ENCODE assay signal across 27 mouse cellular contexts in the genomic region with DNA sequence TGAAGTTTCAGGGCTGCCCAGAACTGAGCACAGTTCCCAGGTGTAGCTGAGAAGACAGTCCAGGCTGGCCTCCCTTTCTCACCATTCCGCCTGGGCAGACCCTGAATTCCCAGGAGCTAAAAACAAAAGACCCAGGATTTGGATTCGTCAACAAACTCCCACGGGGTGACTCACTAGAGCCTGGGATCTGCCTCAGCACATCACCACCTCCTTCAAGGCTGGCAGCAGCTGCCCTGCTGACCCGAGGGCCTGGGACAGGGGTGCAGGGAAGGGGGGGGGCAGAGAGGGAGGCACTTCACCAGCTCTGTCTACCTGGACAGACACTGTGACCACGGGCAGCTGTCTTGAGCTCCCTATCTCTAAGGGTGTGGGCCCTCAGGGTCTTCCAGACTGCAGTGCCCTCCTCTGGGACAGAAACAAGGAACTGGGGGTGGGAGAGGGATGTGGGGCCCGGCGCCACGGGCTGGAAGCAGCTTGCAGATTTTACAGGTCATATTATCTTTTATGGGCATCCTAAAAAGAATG. TPM values are rescaled to one million over a fixed set of nuclear protein-coding genes. Genes with fewer than 3 reads are reported as not detected.
DNase-seq lines count a peak whose midpoint lies in the region; ATAC-seq lines count a peak whose summit lies in the region.
"Had no signal": no experiment of that assay in that cellular context is flagged by ENCODE, and none has a peak within 500 bp of the region (broad histone marks: within the 10 kb centered on the region; RNA-seq: fewer than 3 reads in every experiment).

No protein-coding gene starts in this region.

- peaks cover 63% of the 10 kb centered on the region for H3K4me1 ChIP-seq in heart, embryonic 13.5 days
- H3K4me1 ChIP-seq in heart, embryonic 12.5 days (replicated peaks): peaks cover 43% of the 10 kb centered on the region
- H3K4me1 ChIP-seq: liver, embryonic 13.5 days had no signal

- no peak overlapping the region for H3K4me3 ChIP-seq in heart, embryonic 13.5 days
- no peak overlapping the region for H3K4me3 ChIP-seq in heart, embryonic 12.5 days
- H3K4me3 ChIP-seq: embryonic facial prominence, embryonic 15.5 days; forebrain, embryonic 15.5 days; gastrocnemius, adult 2 months; hindbrain, embryonic 13.5 days; kidney, embryonic 15.5 days; limb, embryonic 15.5 days; liver, embryonic 13.5 days had no signal

- no peak overlapping the region for H3K4me2 ChIP-seq in heart, embryonic 13.5 days
- H3K4me2 ChIP-seq in heart, embryonic 12.5 days: no peak overlapping the region
- H3K4me2 ChIP-seq: embryonic facial prominence, embryonic 15.5 days; forebrain, embryonic 15.5 days; hindbrain, embryonic 13.5 days; kidney, embryonic 15.5 days; limb, embryonic 15.5 days; liver, embryonic 13.5 days had no signal

- H3K27ac ChIP-seq in heart, embryonic 13.5 days (replicated peaks): 0 out of 2 replicates have a peak overlapping the region, but pooled peaks have one; percentile 12
- H3K27ac ChIP-seq in heart, embryonic 12.5 days (ENCODE audit: poor library complexity, severe bottlenecking): no peak overlapping the region
- H3K27ac ChIP-seq: embryonic facial prominence, embryonic 15.5 days; forebrain, embryonic 15.5 days; gastrocnemius, adult 2 months; hindbrain, embryonic 13.5 days; kidney, embryonic 15.5 days; limb, embryonic 15.5 days; liver, embryonic 13.5 days; macrophage had no signal

- 26% methylated on average over 8 of the region's 8 CpGs for WGBS in heart, embryonic 13.5 days
- WGBS in heart, embryonic 12.5 days: 37% methylated on average over 8 of the region's 8 CpGs

- peak overlapping the region; percentile 38; the same call in 1 of the 2 replicates for H3K9ac ChIP-seq in heart, embryonic 13.5 days
- no peak overlapping the region for H3K9ac ChIP-seq in heart, embryonic 12.5 days
- H3K9ac ChIP-seq: embryonic facial prominence, embryonic 15.5 days; forebrain, embryonic 15.5 days; hindbrain, embryonic 13.5 days; kidney, embryonic 15.5 days; limb, embryonic 15.5 days; liver, embryonic 13.5 days had no signal

- intact Hi-C loops in gastrocnemius, postnatal 36 days (cut with DNase I): no loop called here

- H3K36me3 ChIP-seq in heart, embryonic 13.5 days: no peaks in the 10 kb centered on the region
- H3K36me3 ChIP-seq in heart, embryonic 12.5 days: no peaks in the 10 kb centered on the region
- H3K36me3 ChIP-seq: embryonic facial prominence, embryonic 15.5 days; forebrain, embryonic 15.5 days; G1E; hindbrain, embryonic 13.5 days; kidney, embryonic 15.5 days; limb, embryonic 15.5 days; liver, embryonic 13.5 days had no signal

- no peaks in the 10 kb centered on the region for H3K9me3 ChIP-seq in heart, embryonic 13.5 days
- H3K9me3 ChIP-seq in heart, embryonic 12.5 days (replicated peaks): no peaks in the 10 kb centered on the region
- H3K9me3 ChIP-seq: embryonic facial prominence, embryonic 15.5 days; forebrain, embryonic 15.5 days; G1E; hindbrain, embryonic 13.5 days; kidney, embryonic 15.5 days; limb, embryonic 15.5 days; liver, embryonic 13.5 days had no signal

- peaks cover 14% of the 10 kb centered on the region for H3K27me3 ChIP-seq in heart, embryonic 13.5 days (replicated peaks)
- H3K27me3 ChIP-seq in heart, embryonic 12.5 days (replicated peaks): no peaks in the 10 kb centered on the region
- H3K27me3 ChIP-seq: forebrain, embryonic 15.5 days had no signal

- no peak for ATAC-seq in heart, embryonic 13.5 days (ENCODE audit: extremely low read depth, insufficient number of reproducible peaks, low FRiP score, low TSS enrichment)
- no peak for ATAC-seq in heart, embryonic 12.5 days (ENCODE audit: insufficient number of reproducible peaks, low FRiP score)
- ATAC-seq: forebrain, embryonic 15.5 days; inflammation-experienced regulatory T-cells, adult 6 months; lung, postnatal 0 days had no signal

- DNase-seq in adrenal gland, adult 2 months: peak; percentile 16
- no peak for DNase-seq in adrenal gland, adult 18-20 months (ENCODE audit: low spot score in 2 of 2)
- DNase-seq in ovary, adult 18-20 months (ENCODE audit: low spot score): peak; percentile 45
- no peak for DNase-seq in ovary, postnatal 36 days (ENCODE audit: low spot score)
- DNase-seq in gastrocnemius, postnatal 36 days: no peak
- no peak for DNase-seq in lung, postnatal 4 days
- DNase-seq: cerebellum, adult 2 months; cerebellum, postnatal 14 days; gastrocnemius, adult 2 months; heart, postnatal 10 days; kidney, adult 18-20 months; kidney, postnatal 36 days; liver, embryonic 13.5 days; lung, adult 18-20 months; midbrain, embryonic 14.5 days; right cerebral cortex, postnatal 4 days had no signal

RNA-seq across cellular contexts. Expression of a gene that starts 24.1 kb away (rescaled TPM):
- 1 to 10 TPM; 4.3 to 7.4 TPM for total RNA-seq in adrenal gland, adult 2 months (2021)
- polyA plus RNA-seq in adrenal gland, adult 2 months (2012; rRNA removed): 5.5 and 7.9 TPM in 2 replicates
- total RNA-seq in adrenal gland, adult 18-20 months (2021): 1 to 10 TPM; 4.8 to 6.5 TPM
- polyA plus RNA-seq in heart, embryonic 13.5 days (2015; fragmentation: Nextera tagmentation; extraction: Ambion mirVana): 18.3 and 20.2 TPM in 2 replicates
- polyA plus RNA-seq in heart, embryonic 12.5 days (2016; fragmentation: Nextera tagmentation; extraction: Ambion mirVana): 23.6 and 26.1 TPM in 2 replicates
- total RNA-seq in gastrocnemius, postnatal 36 days (2021): 10 to 100 TPM; 24.8 to 45.6 TPM

Comparison
In these comparisons a context has a peak if more than half of its experiments do, and no peak if none do; other contexts are left out.
1. DNase-seq: peak in adrenal gland, adult 2 months (single experiment) and ovary, adult 18-20 months (single experiment); none in adrenal gland, adult 18-20 months (0 of 2), ovary, postnatal 36 days (single experiment), gastrocnemius, postnatal 36 days (0 of 2) and lung, postnatal 4 days (0 of 2).